10 mouse cellular contexts compared by ENCODE assay signal in the genomic region with DNA sequence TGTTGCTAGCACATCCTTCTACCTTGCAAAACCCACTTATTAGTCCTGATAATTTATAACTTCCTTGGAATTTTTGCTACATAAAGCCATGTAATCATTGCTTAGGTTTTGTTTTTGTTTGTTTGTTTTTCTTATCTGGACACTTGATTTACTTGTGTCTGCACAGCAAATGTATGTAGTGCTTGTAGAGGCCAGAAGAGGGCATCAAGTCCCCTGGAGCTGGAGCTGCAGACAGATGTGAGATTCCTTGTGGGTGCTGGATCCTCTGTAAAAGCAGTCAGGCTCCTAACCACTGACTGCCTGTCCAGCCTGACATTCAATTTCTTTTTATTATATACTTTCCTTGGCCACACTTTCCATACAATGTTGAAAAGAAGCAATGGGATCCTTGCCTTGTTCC. TPM values are rescaled to one million over a fixed set of nuclear protein-coding genes. Genes with fewer than 3 reads are reported as not detected.
DNase-seq lines count a peak whose midpoint lies in the region; ATAC-seq and TF ChIP-seq lines count a peak whose summit lies in the region.
"Had no signal": no experiment of that assay in that cellular context is flagged by ENCODE, and none has a peak within 500 bp of the region (broad histone marks: within the 10 kb centered on the region; RNA-seq: fewer than 3 reads in every experiment).

No protein-coding gene starts in this region.

- no peak overlapping the region for H3K27ac ChIP-seq in forebrain, postnatal 0 days (ENCODE audit: low read depth, low read length)
- no peak overlapping the region for H3K27ac ChIP-seq in forebrain, embryonic 16.5 days (ENCODE audit: low read length)
- H3K27ac ChIP-seq in intestine, embryonic 15.5 days, result no peak overlapping the region
- H3K27ac ChIP-seq: heart, embryonic 15.5 days; midbrain, embryonic 12.5 days had no signal

- peaks cover 11% of the 10 kb centered on the region for H3K36me3 ChIP-seq in forebrain, postnatal 0 days (ENCODE audit: insufficient read depth)
- H3K36me3 ChIP-seq in forebrain, embryonic 16.5 days (ENCODE audit: control insufficient read depth, insufficient read depth), result peaks cover 7% of the 10 kb centered on the region
- peaks cover 5% of the 10 kb centered on the region; the same call in 1 of the 2 replicates for H3K36me3 ChIP-seq in intestine, embryonic 15.5 days

- H3K4me2 ChIP-seq in forebrain, postnatal 0 days (ENCODE audit: low read depth), result no peak overlapping the region
- no peak overlapping the region for H3K4me2 ChIP-seq in forebrain, embryonic 16.5 days (ENCODE audit: low read length)
- H3K4me2 ChIP-seq in intestine, embryonic 15.5 days (replicated peaks), result no peak overlapping the region
- H3K4me2 ChIP-seq: heart, embryonic 15.5 days; midbrain, embryonic 12.5 days had no signal

- H3K4me3 ChIP-seq in forebrain, postnatal 0 days (ENCODE audit: low read depth, low read length), result no peak overlapping the region
- no peak overlapping the region for H3K4me3 ChIP-seq in forebrain, embryonic 16.5 days (replicated peaks; ENCODE audit: low read length)
- H3K4me3 ChIP-seq in intestine, embryonic 15.5 days (replicated peaks), result no peak overlapping the region
- H3K4me3 ChIP-seq: heart, embryonic 15.5 days; midbrain, embryonic 12.5 days had no signal

- no peak overlapping the region for H3K9ac ChIP-seq in forebrain, postnatal 0 days
- no peak overlapping the region for H3K9ac ChIP-seq in forebrain, embryonic 16.5 days (replicated peaks; ENCODE audit: low read depth, low read length)
- H3K9ac ChIP-seq in intestine, embryonic 15.5 days, result no peak overlapping the region
- H3K9ac ChIP-seq: heart, embryonic 15.5 days; midbrain, embryonic 12.5 days had no signal

- no peaks in the 10 kb centered on the region for H3K27me3 ChIP-seq in forebrain, postnatal 0 days (ENCODE audit: insufficient read depth, low read length)
- no peaks in the 10 kb centered on the region for H3K27me3 ChIP-seq in forebrain, embryonic 16.5 days (replicated peaks; ENCODE audit: control insufficient read depth, insufficient read depth, low read length)
- H3K27me3 ChIP-seq in intestine, embryonic 15.5 days (replicated peaks), result no peaks in the 10 kb centered on the region
- H3K27me3 ChIP-seq: heart, embryonic 15.5 days; midbrain, embryonic 12.5 days had no signal

- peaks cover 14% of the 10 kb centered on the region for H3K4me1 ChIP-seq in forebrain, postnatal 0 days (ENCODE audit: insufficient read depth)
- H3K4me1 ChIP-seq in forebrain, embryonic 16.5 days (replicated peaks; ENCODE audit: control insufficient read depth, insufficient read depth, low read length), result peaks cover 22% of the 10 kb centered on the region
- peaks cover 12% of the 10 kb centered on the region for H3K4me1 ChIP-seq in intestine, embryonic 15.5 days (replicated peaks)

- no peak for ATAC-seq in forebrain, postnatal 0 days
- ATAC-seq in forebrain, embryonic 16.5 days, result no peak
- ATAC-seq in intestine, embryonic 15.5 days, result no peak

- H3K9me3 ChIP-seq in forebrain, postnatal 0 days (ENCODE audit: low read length), result no peaks in the 10 kb centered on the region
- no peaks in the 10 kb centered on the region for H3K9me3 ChIP-seq in forebrain, embryonic 16.5 days (ENCODE audit: control insufficient read depth, low read length)
- H3K9me3 ChIP-seq in intestine, embryonic 15.5 days, result no peaks in the 10 kb centered on the region
- H3K9me3 ChIP-seq: heart, embryonic 15.5 days; midbrain, embryonic 12.5 days had no signal

- DNase-seq in forebrain, postnatal 0 days, result no peak
- DNase-seq in urinary bladder, postnatal 14 days (ENCODE audit: low spot score), result peak; percentile 43
- DNase-seq in urinary bladder, postnatal 36 days (ENCODE audit: low spot score in 2 of 2), result no peak
- DNase-seq in kidney, postnatal 36 days, result peak; percentile 62 to 66
- DNase-seq in thymus, postnatal 25 days, result peak; percentile 50
- DNase-seq in right cerebral cortex, adult 2 months (ENCODE audit: low spot score in 2 of 2), result no peak

- peak; percentile 60 for TF ChIP-seq CTCF in forebrain, postnatal 0 days (IDR thresholded peaks at IDR 0.05; ENCODE audit: low read depth)

RNA-seq across cellular contexts. Expression of a gene that starts 21.8 kb away (rescaled TPM):
- 37.6 and 43.7 TPM in 2 replicates for total RNA-seq in forebrain, postnatal 0 days (2014; rRNA removed)
- 21.5 and 21.8 TPM in 2 replicates for polyA plus RNA-seq in forebrain, postnatal 0 days (2015; fragmentation: Nextera tagmentation; extraction: Ambion mirVana)
- polyA plus RNA-seq in forebrain, embryonic 16.5 days (2015; fragmentation: Nextera tagmentation; extraction: Ambion mirVana), result 29.1 and 31.2 TPM in 2 replicates
- 4.5 and 6.2 TPM in 2 replicates for polyA plus RNA-seq in intestine, embryonic 15.5 days (2015; fragmentation: Nextera tagmentation; extraction: Ambion mirVana)

RNA-seq across cellular contexts. Expression of a gene that starts 26.1 kb away (rescaled TPM):
- total RNA-seq in forebrain, postnatal 0 days (2014; rRNA removed), result 270 and 334 TPM in 2 replicates
- polyA plus RNA-seq in forebrain, postnatal 0 days (2015; fragmentation: Nextera tagmentation; extraction: Ambion mirVana), result 165 and 175 TPM in 2 replicates
- polyA plus RNA-seq in forebrain, embryonic 16.5 days (2015; fragmentation: Nextera tagmentation; extraction: Ambion mirVana), result 224 and 243 TPM in 2 replicates
- 141 and 149 TPM in 2 replicates for polyA plus RNA-seq in intestine, embryonic 15.5 days (2015; fragmentation: Nextera tagmentation; extraction: Ambion mirVana)

RNA-seq across cellular contexts. Expression of a gene that starts 33.6 kb away (rescaled TPM):
- 7.2 and 9.7 TPM in 2 replicates for total RNA-seq in forebrain, postnatal 0 days (2014; rRNA removed)
- polyA plus RNA-seq in forebrain, postnatal 0 days (2015; fragmentation: Nextera tagmentation; extraction: Ambion mirVana), result 4.9 and 9.4 TPM in 2 replicates
- polyA plus RNA-seq in forebrain, embryonic 16.5 days (2015; fragmentation: Nextera tagmentation; extraction: Ambion mirVana), result 8.6 and 8.7 TPM in 2 replicates
- polyA plus RNA-seq in intestine, embryonic 15.5 days (2015; fragmentation: Nextera tagmentation; extraction: Ambion mirVana), result 14.4 and 16.2 TPM in 2 replicates

Comparison
In these comparisons a context has a peak if more than half of its experiments do, and no peak if none do; other contexts are left out.
1. DNase-seq: peak in urinary bladder, postnatal 14 days (single experiment), kidney, postnatal 36 days (2 of 2) and thymus, postnatal 25 days (single experiment); none in forebrain, postnatal 0 days (single experiment), urinary bladder, postnatal 36 days (0 of 2) and right cerebral cortex, adult 2 months (0 of 2).